Mouse (Mus musculus) testis, adult 2 months (tissue): ENCODE data around the gene Bmper. TPM values are rescaled to one million over a fixed set of nuclear protein-coding genes. Genes with fewer than 3 reads are reported as not detected.

ENCODE experiments used
- H3K27ac ChIP-seq: fragments of 200-500 bp; 2 replicates; pipeline ENCODE4 v1.5.1; 2012; ENCODE audit warnings: low read depth, low read length; ENCODE audit not compliant: control insufficient read depth, insufficient read depth
- H3K27me3 ChIP-seq: fragments of 200-500 bp; 2 replicates; pipeline ENCODE4 v1.6.1; 2012; ENCODE audit warnings: mild to moderate bottlenecking, low read length, moderate library complexity; ENCODE audit not compliant: control insufficient read depth, insufficient read depth
- H3K36me3 ChIP-seq: fragments of 200-500 bp; 2 replicates; pipeline ENCODE4 v1.6.1; 2012; ENCODE audit warnings: mild to moderate bottlenecking, low read length; ENCODE audit not compliant: control insufficient read depth, insufficient read depth
- H3K4me1 ChIP-seq: fragments of 200-500 bp; 2 replicates; pipeline ENCODE4 v1.6.1; 2012; ENCODE audit warnings: low read length; ENCODE audit not compliant: control insufficient read depth, insufficient read depth
- H3K4me3 ChIP-seq: fragments of 200-500 bp; 2 replicates; pipeline ENCODE4 v1.5.1; 2012; ENCODE audit warnings: low read depth, mild to moderate bottlenecking, low read length, moderate library complexity, mixed read lengths; ENCODE audit not compliant: control insufficient read depth
- CTCF ChIP-seq: fragments of 200-500 bp; IDR thresholded peaks from 2 replicates; pipeline ENCODE4 v1.5.1; 2012; ENCODE audit warnings: low read depth, mild to moderate bottlenecking, inconsistent platforms, low read length, moderate library complexity; ENCODE audit not compliant: control insufficient read depth, insufficient read depth, insufficient replicate concordance
- POLR2A ChIP-seq: fragments of 200-500 bp; IDR thresholded peaks from 2 replicates; pipeline ENCODE4 v1.6.1; 2012; ENCODE audit warnings: low read depth, mild to moderate bottlenecking, inconsistent platforms, low read length, moderate library complexity; ENCODE audit not compliant: control insufficient read depth
- polyA plus RNA-seq: library from polyadenylated mRNA; depleted of rRNA; stranded (reverse); fragments of >200 nt; gene quantifications from 2 replicates; pipeline ENCODE4 v1.2.3, GENCODE M21; 2012

The Bmper gene
- polyA plus RNA-seq, 1 experiment = 0.30 TPM

- Histone ChIP-seq H3K27me3 (no peaks in the 10 kb centered on the region), H3K4me3 (no peak overlapping the region), H3K36me3 (no peaks in the 10 kb centered on the region), H3K27ac (no peak overlapping the region), H3K4me1 (no peaks in the 10 kb centered on the region)
- TF ChIP-seq CTCF (no peak), POLR2A (no peak)
Measured at GRCm38 (mm10) chr9:23412956-23413355, 190.1 kb downstream of the Bmper start.

DNA sequence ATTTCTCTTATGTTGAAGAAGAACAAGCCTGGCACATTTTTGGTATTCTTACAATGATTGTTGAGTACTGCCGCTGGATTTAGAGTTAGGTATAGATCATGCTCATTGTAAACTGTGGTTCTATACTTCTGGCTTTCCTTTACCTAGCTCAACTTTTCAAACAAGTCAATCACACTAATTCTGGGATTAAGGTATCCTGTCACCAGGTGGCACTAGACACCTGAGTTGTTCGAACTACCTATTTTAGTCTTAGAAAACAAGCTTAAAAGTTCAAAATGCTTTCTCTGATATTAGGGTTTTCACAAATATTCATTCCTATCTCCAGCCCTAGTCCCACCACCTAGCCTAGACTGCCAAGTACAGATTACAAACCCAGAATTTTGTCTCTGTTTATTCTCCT, 196.2 kb downstream of the Bmper start:
- Histone ChIP-seq H3K27ac (no peak overlapping the region), H3K36me3 (no peaks in the 10 kb centered on the region), H3K4me1 (no peaks in the 10 kb centered on the region), H3K4me3 (no peak overlapping the region), H3K27me3 (no peaks in the 10 kb centered on the region)
- TF ChIP-seq CTCF = no peak
- no peak for TF ChIP-seq POLR2A

- Histone ChIP-seq H3K36me3 (no peaks in the 10 kb centered on the region), H3K4me3 (no peak overlapping the region), H3K27ac (no peak overlapping the region), H3K4me1 (no peaks in the 10 kb centered on the region), H3K27me3 (no peaks in the 10 kb centered on the region)
- no peak for TF ChIP-seq POLR2A
- no peak for TF ChIP-seq CTCF
Measured at GRCm38 (mm10) chr9:23423748-23424147, 200.9 kb downstream of the Bmper start.

GRCm38 (mm10) chr9:23432631-23433030, 209.8 kb downstream of the Bmper start:
- TF ChIP-seq CTCF (no peak), POLR2A (no peak)
- Histone ChIP-seq H3K27ac (no peak overlapping the region), H3K4me1 (no peaks in the 10 kb centered on the region), H3K4me3 (no peak overlapping the region), H3K36me3 (no peaks in the 10 kb centered on the region), H3K27me3 (no peaks in the 10 kb centered on the region)

- Histone ChIP-seq H3K4me3 (no peak overlapping the region), H3K27ac (no peak overlapping the region), H3K36me3 (no peaks in the 10 kb centered on the region), H3K4me1 (no peaks in the 10 kb centered on the region), H3K27me3 (no peaks in the 10 kb centered on the region)
- TF ChIP-seq POLR2A = no peak
- TF ChIP-seq CTCF = no peak
Measured at GRCm38 (mm10) chr9:23433238-23433637, 210.4 kb downstream of the Bmper start.

GRCm38 (mm10) chr9:23436751-23437150, 213.9 kb downstream of the Bmper start:
- no peaks in the 10 kb centered on the region for H3K4me1 ChIP-seq
- TF ChIP-seq CTCF (no peak), POLR2A (no peak)
- H3K36me3 ChIP-seq = no peaks in the 10 kb centered on the region
- no peak overlapping the region for H3K27ac ChIP-seq
- H3K27me3 ChIP-seq = no peaks in the 10 kb centered on the region
- H3K4me3 ChIP-seq = no peak overlapping the region

- Histone ChIP-seq H3K4me3 (no peak overlapping the region), H3K36me3 (no peaks in the 10 kb centered on the region), H3K27me3 (no peaks in the 10 kb centered on the region), H3K4me1 (no peaks in the 10 kb centered on the region), H3K27ac (no peak overlapping the region)
- TF ChIP-seq CTCF = no peak
Measured at GRCm38 (mm10) chr9:23438662-23439061, 215.8 kb downstream of the Bmper start.

GRCm38 (mm10) chr9:23442168-23442567, 219.3 kb downstream of the Bmper start:
- no peak overlapping the region for H3K4me3 ChIP-seq
- TF ChIP-seq POLR2A = no peak
- no peak for TF ChIP-seq CTCF
- no peak overlapping the region for H3K27ac ChIP-seq
- H3K36me3 ChIP-seq = no peaks in the 10 kb centered on the region
- no peaks in the 10 kb centered on the region for H3K27me3 ChIP-seq
- H3K4me1 ChIP-seq = no peaks in the 10 kb centered on the region
